Comparison of ENCODE assay signal across 23 mouse cellular contexts in genomic region chr12:83449202-83449601, GRCm38 (mm10). TPM values are rescaled to one million over a fixed set of nuclear protein-coding genes. Genes with fewer than 3 reads are reported as not detected.
DNase-seq lines count a peak whose midpoint lies in the region; ATAC-seq lines count a peak whose summit lies in the region.
"Had no signal": no experiment of that assay in that cellular context is flagged by ENCODE, and none has a peak within 500 bp of the region (broad histone marks: within the 10 kb centered on the region; RNA-seq: fewer than 3 reads in every experiment).

No protein-coding gene starts in this region.

- WGBS in limb, embryonic 11.5 days, result 15% methylated on average over 7 of the region's 7 CpGs
- 13% methylated on average over 7 of the region's 7 CpGs for WGBS in limb, embryonic 13.5 days
- 84% methylated on average over 7 of the region's 7 CpGs for WGBS in embryonic facial prominence, embryonic 10.5 days

- peaks cover 9% of the 10 kb centered on the region for H3K4me1 ChIP-seq in limb, embryonic 11.5 days (ENCODE audit: control insufficient read depth, insufficient read depth, low read length)
- peaks cover 13% of the 10 kb centered on the region for H3K4me1 ChIP-seq in limb, embryonic 13.5 days
- peaks cover 3% of the 10 kb centered on the region; the same call in 1 of the 2 replicates for H3K4me1 ChIP-seq in embryonic facial prominence, embryonic 10.5 days
- H3K4me1 ChIP-seq: embryonic facial prominence, embryonic 15.5 days; forebrain, embryonic 10.5 days had no signal

- no peak overlapping the region for H3K9ac ChIP-seq in limb, embryonic 11.5 days (ENCODE audit: low read length)
- H3K9ac ChIP-seq in limb, embryonic 13.5 days, result no peak overlapping the region; the same call in 1 of the 2 replicates
- H3K9ac ChIP-seq: embryonic facial prominence, embryonic 13.5 days; embryonic facial prominence, embryonic 15.5 days; forebrain, embryonic 12.5 days had no signal

- DNase-seq in forelimb bud, embryonic 11.5 days (ENCODE audit: low read depth, low spot score), result peak; percentile 80
- DNase-seq in hindlimb bud, embryonic 11.5 days (ENCODE audit: extremely low spot score, low read depth, low spot score), result peak; percentile 71
- DNase-seq in limb, embryonic 11.5 days (ENCODE audit: low spot score), result peak; percentile 74
- DNase-seq in retina, postnatal 1 day, result no peak
- DNase-seq in c-Kit-positive CD71-positive TER-119-positive erythroid progenitor cells, embryonic 14.5 days (ENCODE audit: low spot score), result no peak
- DNase-seq in embryonic facial prominence, embryonic 10.5 days (ENCODE audit: low spot score), result no peak
- DNase-seq in layer of hippocampus, postnatal 25 days (ENCODE audit: extremely low spot score in 1 of 2, low spot score in 1 of 2), result no peak
- DNase-seq: adrenal gland, adult 2 months; adrenal gland, postnatal 10 days; adrenal gland, postnatal 25 days; cerebellum, adult 11-12 months; cerebellum, adult 2 months; cerebellum, adult 9-10 months; cerebellum, postnatal 10 days; cerebellum, postnatal 25 days had no signal

- ATAC-seq in limb, embryonic 11.5 days (ENCODE audit: insufficient number of reproducible peaks, low FRiP score, low TSS enrichment, low read depth), result peak; percentile 80
- ATAC-seq in limb, embryonic 13.5 days (ENCODE audit: low FRiP score, low read depth), result peak; percentile 61
- ATAC-seq: forebrain, embryonic 14.5 days; forebrain, embryonic 16.5 days had no signal

- H3K36me3 ChIP-seq in limb, embryonic 11.5 days (ENCODE audit: control insufficient read depth, insufficient read depth, low read length), result no peaks in the 10 kb centered on the region
- H3K36me3 ChIP-seq in limb, embryonic 13.5 days, result no peaks in the 10 kb centered on the region
- H3K36me3 ChIP-seq in embryonic facial prominence, embryonic 10.5 days (replicated peaks), result no peaks in the 10 kb centered on the region
- H3K36me3 ChIP-seq: embryonic facial prominence, embryonic 13.5 days; embryonic facial prominence, embryonic 15.5 days; forebrain, embryonic 10.5 days; forebrain, embryonic 12.5 days had no signal

- H3K9me3 ChIP-seq in limb, embryonic 11.5 days (ENCODE audit: control insufficient read depth, low read length), result no peaks in the 10 kb centered on the region
- no peaks in the 10 kb centered on the region for H3K9me3 ChIP-seq in limb, embryonic 13.5 days
- H3K9me3 ChIP-seq in embryonic facial prominence, embryonic 10.5 days, result no peaks in the 10 kb centered on the region
- H3K9me3 ChIP-seq: embryonic facial prominence, embryonic 13.5 days; embryonic facial prominence, embryonic 15.5 days; forebrain, embryonic 10.5 days; forebrain, embryonic 12.5 days had no signal

- no peak overlapping the region for H3K4me3 ChIP-seq in limb, embryonic 11.5 days (ENCODE audit: low read depth, low read length)
- H3K4me3 ChIP-seq in limb, embryonic 13.5 days, result no peak overlapping the region
- no peak overlapping the region for H3K4me3 ChIP-seq in embryonic facial prominence, embryonic 10.5 days
- H3K4me3 ChIP-seq: embryonic facial prominence, embryonic 13.5 days; embryonic facial prominence, embryonic 15.5 days; erythroblast, embryonic 14.5 days; forebrain, embryonic 10.5 days; forebrain, embryonic 12.5 days had no signal

- H3K4me2 ChIP-seq in limb, embryonic 11.5 days (ENCODE audit: low read depth, severe bottlenecking), result no peak overlapping the region
- peak overlapping the region; percentile 37 for H3K4me2 ChIP-seq in limb, embryonic 13.5 days (replicated peaks)
- H3K4me2 ChIP-seq: embryonic facial prominence, embryonic 13.5 days; embryonic facial prominence, embryonic 15.5 days; forebrain, embryonic 12.5 days had no signal

- no peaks in the 10 kb centered on the region for H3K27me3 ChIP-seq in limb, embryonic 11.5 days (ENCODE audit: control insufficient read depth, insufficient read depth, low read length)
- peaks cover 9% of the 10 kb centered on the region for H3K27me3 ChIP-seq in limb, embryonic 13.5 days
- 0 out of 2 replicates have a peak, but pooled peaks cover 8% of the 10 kb centered on the region for H3K27me3 ChIP-seq in embryonic facial prominence, embryonic 10.5 days (replicated peaks; ENCODE audit: low read depth, poor library complexity, severe bottlenecking)
- H3K27me3 ChIP-seq: embryonic facial prominence, embryonic 13.5 days; embryonic facial prominence, embryonic 15.5 days; forebrain, embryonic 12.5 days had no signal

- H3K27ac ChIP-seq in limb, embryonic 11.5 days (replicated peaks; ENCODE audit: low read depth, low read length), result 0 out of 2 replicates have a peak overlapping the region, but pooled peaks have one; percentile 36
- 0 out of 2 replicates have a peak overlapping the region, but pooled peaks have one; percentile 33 for H3K27ac ChIP-seq in limb, embryonic 13.5 days
- no peak overlapping the region for H3K27ac ChIP-seq in embryonic facial prominence, embryonic 10.5 days (replicated peaks)
- H3K27ac ChIP-seq: embryonic facial prominence, embryonic 13.5 days; embryonic facial prominence, embryonic 15.5 days; forebrain, embryonic 10.5 days; forebrain, embryonic 12.5 days had no signal

RNA-seq across cellular contexts. Expression of gene Dpf3, which starts 38.3 kb away (rescaled TPM):
- polyA plus RNA-seq in limb, embryonic 11.5 days (2014; fragmentation: Nextera tagmentation; extraction: Ambion mirVana), result 3.6 and 3.7 TPM in 2 replicates
- 5.7 and 6.1 TPM in 2 replicates for polyA plus RNA-seq in limb, embryonic 13.5 days (2015; fragmentation: Nextera tagmentation; extraction: Ambion mirVana)
- 2.8 and 3.0 TPM in 2 replicates for polyA plus RNA-seq in embryonic facial prominence, embryonic 10.5 days (2016; fragmentation: Nextera tagmentation; extraction: Ambion mirVana)
- 10 to 100 TPM; 21.2 to 28.7 TPM for total RNA-seq in layer of hippocampus, postnatal 25 days (2021)

Comparison
In these comparisons a context has a peak if more than half of its experiments do, and no peak if none do; other contexts are left out.
1. DNase-seq: peak in forelimb bud, embryonic 11.5 days (single experiment), hindlimb bud, embryonic 11.5 days (single experiment) and limb, embryonic 11.5 days (single experiment); none in retina, postnatal 1 day (single experiment), c-Kit-positive CD71-positive TER-119-positive erythroid progenitor cells, embryonic 14.5 days (single experiment), embryonic facial prominence, embryonic 10.5 days (single experiment) and layer of hippocampus, postnatal 25 days (0 of 2).